Mouse (Mus musculus) liver, adult 2 months (tissue): ENCODE measurements at regions not wholly inside any gene's neighbourhood (a gene's known extent, or its start where the extent isn't known, plus 50 kb on each side); places are given as distances from the start of the nearest gene placed in this dataset.

Source experiments
- CTCF ChIP-seq: fragments of 200-500 bp; IDR thresholded peaks from 2 replicates; pipeline ENCODE4 v1.5.1; 2011; ENCODE audit warnings: low read depth, low read length, control low read depth
- POLR2A ChIP-seq: fragments of 200-500 bp; IDR thresholded peaks from 2 replicates; pipeline ENCODE4 v1.6.1; 2011; ENCODE audit warnings: low read length, control low read depth; ENCODE audit not compliant: insufficient read depth; ENCODE audit errors: extremely low read depth

DNA sequence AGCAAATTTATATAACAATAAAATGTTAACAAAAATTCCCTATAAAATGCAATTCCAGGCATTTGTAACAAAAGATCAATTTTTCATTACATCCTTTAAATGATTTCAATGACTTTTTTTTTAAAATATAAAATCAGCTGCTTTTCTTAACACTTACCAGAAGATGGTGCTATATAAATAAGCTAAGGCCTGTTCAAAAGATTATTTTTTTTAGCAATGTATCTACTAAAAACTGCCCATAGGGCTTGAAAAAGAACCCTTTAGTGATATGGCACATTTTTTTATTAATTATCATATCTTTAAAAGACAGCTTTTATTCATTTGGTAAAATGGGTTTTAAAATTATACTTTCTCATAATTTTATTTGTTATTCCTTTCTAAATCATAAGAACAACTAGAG lies 90.9 kb upstream of the Pot1a start:
- TF ChIP-seq CTCF (no peak), POLR2A (no peak)
